Mouse (Mus musculus): ENCODE measurements around the gene Alg12. TPM values are rescaled to one million over a fixed set of nuclear protein-coding genes. Genes with fewer than 3 reads are reported as not detected.
"Not testable (repeated sequence)": the region's sequence is repeated elsewhere in the genome, so short reads cannot be mapped to it uniquely, and the experiment has no call there.

The Alg12 gene
- total RNA-seq, 1 experiment from 2014 or later: 4.6 TPM

GRCm38 (mm10) chr15:88815196-88815700, 3.9 kb downstream of the Alg12 start:
- ATAC-seq (replicated peaks in 1 of 2; ENCODE audit: insufficient read depth in 1 of 2, low FRiP score in 2 of 2, low TSS enrichment in 1 of 2, low read depth in 1 of 2, poor library complexity in 2 of 2, severe bottlenecking in 2 of 2): no peak

DNA sequence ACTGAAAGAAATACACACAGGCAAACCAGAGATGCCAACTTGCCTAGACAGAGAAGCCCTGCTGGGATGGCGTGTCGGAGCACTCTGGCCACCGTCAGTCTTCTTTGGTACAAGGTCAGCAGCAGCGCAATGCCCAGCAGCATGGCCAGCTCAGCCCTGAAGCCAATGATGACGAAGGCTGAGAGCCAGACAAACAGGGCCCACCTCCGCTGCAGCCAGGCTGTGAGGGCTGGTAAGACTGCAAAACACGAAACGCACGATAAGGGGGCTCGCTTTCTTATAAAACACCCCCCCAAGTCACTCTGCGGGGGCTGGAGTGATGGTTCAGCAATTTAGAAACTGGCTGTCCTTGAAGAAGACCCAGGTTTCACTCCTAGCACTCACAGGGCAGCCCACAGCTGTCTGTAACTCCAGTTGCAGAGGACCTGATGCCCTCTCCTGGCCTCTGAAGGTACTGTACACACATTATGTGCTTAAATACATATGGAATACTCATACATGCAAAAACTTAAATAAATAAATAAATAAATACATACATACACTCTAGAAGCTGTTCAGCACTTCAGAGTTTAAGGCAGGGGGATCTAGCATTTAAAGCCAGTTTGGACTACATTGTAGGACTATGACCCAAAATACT, 4.6 kb downstream of the Alg12 start:
- no peak for ATAC-seq (replicated peaks in 1 of 2; ENCODE audit: insufficient read depth in 1 of 2, low FRiP score in 2 of 2, low TSS enrichment in 1 of 2, low read depth in 1 of 2, poor library complexity in 2 of 2, severe bottlenecking in 2 of 2)

DNA sequence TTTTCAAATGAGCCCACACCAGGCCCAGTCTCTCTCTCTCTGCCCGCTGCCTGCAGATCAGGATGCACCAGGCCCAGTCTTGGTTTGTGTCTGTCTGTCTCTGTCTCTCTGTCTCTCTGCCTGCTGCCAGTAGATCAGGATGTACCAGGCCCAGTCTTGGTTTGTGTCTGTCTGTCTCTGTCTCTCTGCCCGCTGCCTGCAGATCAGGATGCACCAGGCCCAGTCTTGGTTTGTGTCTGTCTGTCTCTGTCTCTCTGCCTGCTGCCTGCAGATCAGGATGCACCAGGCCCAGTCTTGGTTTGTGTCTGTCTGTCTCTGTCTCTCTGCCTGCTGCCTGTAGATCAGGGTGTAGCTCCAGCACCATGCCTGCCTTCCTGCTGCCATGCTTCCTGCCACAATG, 5.2 kb downstream of the Alg12 start:
- ATAC-seq (replicated peaks in 1 of 2; ENCODE audit: insufficient read depth in 1 of 2, low FRiP score in 2 of 2, low TSS enrichment in 1 of 2, low read depth in 1 of 2, poor library complexity in 2 of 2, severe bottlenecking in 2 of 2): not testable (repeated sequence)

- ATAC-seq (replicated peaks in 1 of 2; ENCODE audit: insufficient read depth in 1 of 2, low FRiP score in 2 of 2, low TSS enrichment in 1 of 2, low read depth in 1 of 2, poor library complexity in 2 of 2, severe bottlenecking in 2 of 2): no peak
These were observed 5.9 kb downstream of the Alg12 start for GRCm38 (mm10) chr15:88813262-88813661.

GRCm38 (mm10) chr15:88810369-88810768, 8.7 kb downstream of the Alg12 start:
- ATAC-seq (replicated peaks in 1 of 2; ENCODE audit: insufficient read depth in 1 of 2, low FRiP score in 2 of 2, low TSS enrichment in 1 of 2, low read depth in 1 of 2, poor library complexity in 2 of 2, severe bottlenecking in 2 of 2): no peak

DNA sequence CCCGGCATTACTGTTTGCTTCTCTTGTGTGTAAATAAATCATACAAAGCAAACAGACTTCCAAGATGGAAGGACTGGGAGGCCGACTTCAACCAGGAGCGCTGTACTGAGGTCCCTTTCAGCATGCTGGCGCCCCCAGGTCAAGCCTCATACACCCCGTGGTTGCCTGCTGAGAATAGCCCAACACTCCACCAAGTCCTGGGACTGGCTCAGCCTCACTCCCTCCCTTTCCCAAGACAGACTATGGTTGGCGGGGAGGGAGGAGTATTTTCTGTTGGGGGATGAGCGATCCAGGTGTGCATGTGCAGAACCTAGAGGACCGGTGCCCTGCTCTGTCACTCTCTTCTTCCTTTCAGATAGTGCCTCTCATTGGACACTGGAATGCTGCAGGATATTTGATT, 11.0 kb downstream of the Alg12 start:
- no peak for ATAC-seq (replicated peaks in 1 of 2; ENCODE audit: insufficient read depth in 1 of 2, low FRiP score in 2 of 2, low TSS enrichment in 1 of 2, low read depth in 1 of 2, poor library complexity in 2 of 2, severe bottlenecking in 2 of 2)

GRCm38 (mm10) chr15:88802348-88802747, 16.8 kb downstream of the Alg12 start:
- no peak for ATAC-seq (replicated peaks in 1 of 2; ENCODE audit: insufficient read depth in 1 of 2, low FRiP score in 2 of 2, low TSS enrichment in 1 of 2, low read depth in 1 of 2, poor library complexity in 2 of 2, severe bottlenecking in 2 of 2)

DNA sequence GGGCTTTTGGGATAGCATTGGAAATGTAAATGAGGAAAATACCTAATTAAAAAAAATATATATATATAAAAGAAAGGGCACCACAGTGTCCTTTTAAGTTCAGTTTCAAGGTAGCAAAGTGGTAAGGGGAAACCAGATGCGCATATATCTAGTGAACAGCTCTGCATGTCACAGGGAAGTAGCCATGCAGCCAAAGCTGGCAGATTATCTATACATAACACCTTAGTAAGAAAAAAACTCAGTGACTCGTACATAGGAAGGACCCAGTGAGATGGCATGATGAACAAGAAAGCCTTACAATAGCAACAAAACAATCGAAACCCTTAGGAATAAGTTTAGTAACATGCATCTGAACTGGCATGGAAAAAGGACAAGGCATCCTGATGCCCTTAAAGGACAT, 17.2 kb downstream of the Alg12 start:
- ATAC-seq (replicated peaks in 1 of 2; ENCODE audit: insufficient read depth in 1 of 2, low FRiP score in 2 of 2, low TSS enrichment in 1 of 2, low read depth in 1 of 2, poor library complexity in 2 of 2, severe bottlenecking in 2 of 2): no peak

- no peak for ATAC-seq (replicated peaks in 1 of 2; ENCODE audit: insufficient read depth in 1 of 2, low FRiP score in 2 of 2, low TSS enrichment in 1 of 2, low read depth in 1 of 2, poor library complexity in 2 of 2, severe bottlenecking in 2 of 2)
These were observed 18.2 kb downstream of the Alg12 start for GRCm38 (mm10) chr15:88800921-88801354.

DNA sequence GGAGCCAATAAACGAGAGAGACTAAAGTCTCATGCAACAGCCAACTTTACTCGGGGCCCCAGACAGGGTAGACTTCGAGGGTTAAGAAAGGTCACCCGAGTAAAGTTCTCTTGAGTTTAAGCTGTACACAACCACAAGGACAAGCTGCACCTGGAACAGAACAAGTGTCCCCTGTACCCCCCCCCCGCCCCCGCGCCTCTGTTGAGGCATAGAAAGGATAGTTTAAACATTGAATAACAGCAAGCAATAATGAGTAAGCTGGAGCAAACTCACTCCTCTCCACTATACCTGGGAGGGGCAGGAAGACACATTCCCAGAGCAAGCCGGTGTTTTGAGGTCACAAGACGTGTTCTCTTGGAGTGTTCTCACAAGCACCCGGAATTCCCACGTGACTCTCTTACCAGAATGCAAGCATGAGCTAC, 19.2 kb downstream of the Alg12 start:
- ATAC-seq (replicated peaks in 1 of 2; ENCODE audit: insufficient read depth in 1 of 2, low FRiP score in 2 of 2, low TSS enrichment in 1 of 2, low read depth in 1 of 2, poor library complexity in 2 of 2, severe bottlenecking in 2 of 2): no peak

DNA sequence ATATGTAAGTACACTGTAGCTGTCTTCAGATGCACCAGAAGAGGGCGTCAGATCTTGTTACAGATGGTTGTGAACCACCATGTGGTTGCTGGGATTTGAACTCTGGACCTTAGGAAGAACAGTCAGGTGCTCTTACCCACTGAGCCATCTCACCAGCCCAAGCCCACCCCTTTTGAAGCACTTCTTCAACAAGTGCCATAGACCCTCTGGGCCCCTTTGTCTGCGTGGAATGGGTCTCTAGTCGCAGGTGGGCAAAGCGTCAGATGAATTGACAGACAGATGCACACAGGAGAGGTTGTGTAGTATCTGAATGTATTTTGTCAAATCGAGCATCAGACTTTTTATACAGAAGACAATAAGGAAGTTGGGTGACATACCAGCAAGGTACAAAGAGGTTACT, 24.4 kb downstream of the Alg12 start:
- not testable (repeated sequence) for ATAC-seq (replicated peaks in 1 of 2; ENCODE audit: insufficient read depth in 1 of 2, low FRiP score in 2 of 2, low TSS enrichment in 1 of 2, low read depth in 1 of 2, poor library complexity in 2 of 2, severe bottlenecking in 2 of 2)

GRCm38 (mm10) chr15:88792140-88792850, 26.8 kb downstream of the Alg12 start:
- no peak for ATAC-seq (replicated peaks in 1 of 2; ENCODE audit: insufficient read depth in 1 of 2, low FRiP score in 2 of 2, low TSS enrichment in 1 of 2, low read depth in 1 of 2, poor library complexity in 2 of 2, severe bottlenecking in 2 of 2)

DNA sequence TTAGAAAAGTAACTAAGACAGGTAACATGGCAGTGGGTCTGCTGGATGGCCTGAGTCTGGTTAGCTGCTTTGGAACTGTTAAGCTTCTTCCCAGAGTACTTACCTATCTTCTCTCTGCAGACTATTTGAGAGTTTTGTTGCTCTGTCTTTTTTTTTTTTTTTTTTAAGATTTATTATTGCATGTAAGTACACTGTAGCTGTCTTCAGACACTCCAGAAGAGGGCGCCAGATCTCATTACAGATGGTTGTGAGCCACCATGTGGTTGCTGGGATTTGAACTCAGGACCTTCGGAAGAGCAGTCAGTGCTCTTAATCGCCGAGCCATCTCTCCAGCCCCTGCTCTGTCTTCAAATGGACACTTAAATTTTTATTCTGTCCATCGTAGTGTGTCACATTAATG, 44.5 kb downstream of the Alg12 start:
- not testable (repeated sequence) for ATAC-seq (replicated peaks in 1 of 2; ENCODE audit: insufficient read depth in 1 of 2, low FRiP score in 2 of 2, low TSS enrichment in 1 of 2, low read depth in 1 of 2, poor library complexity in 2 of 2, severe bottlenecking in 2 of 2)

DNA sequence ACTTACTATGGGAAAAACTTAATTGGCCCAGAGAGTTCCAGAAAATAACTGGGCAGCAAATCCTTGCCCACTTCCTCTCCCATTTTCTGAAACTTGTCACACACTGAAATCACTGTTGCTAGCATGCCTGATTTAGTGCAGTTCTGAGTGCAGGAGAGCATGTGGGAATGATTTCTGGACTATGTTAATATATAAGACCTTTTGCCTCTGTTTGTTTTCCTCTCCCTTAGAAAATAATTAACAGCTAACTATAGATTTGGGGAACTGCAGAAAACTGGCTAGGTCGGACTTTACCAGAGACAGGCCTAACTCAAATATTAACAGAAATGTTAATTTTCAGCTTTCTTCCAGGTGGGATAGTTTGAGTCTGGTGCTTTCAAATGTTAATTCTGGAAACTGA, 50.6 kb downstream of the Alg12 start:
- no peak for ATAC-seq (replicated peaks in 1 of 2; ENCODE audit: insufficient read depth in 1 of 2, low FRiP score in 2 of 2, low TSS enrichment in 1 of 2, low read depth in 1 of 2, poor library complexity in 2 of 2, severe bottlenecking in 2 of 2)

DNA sequence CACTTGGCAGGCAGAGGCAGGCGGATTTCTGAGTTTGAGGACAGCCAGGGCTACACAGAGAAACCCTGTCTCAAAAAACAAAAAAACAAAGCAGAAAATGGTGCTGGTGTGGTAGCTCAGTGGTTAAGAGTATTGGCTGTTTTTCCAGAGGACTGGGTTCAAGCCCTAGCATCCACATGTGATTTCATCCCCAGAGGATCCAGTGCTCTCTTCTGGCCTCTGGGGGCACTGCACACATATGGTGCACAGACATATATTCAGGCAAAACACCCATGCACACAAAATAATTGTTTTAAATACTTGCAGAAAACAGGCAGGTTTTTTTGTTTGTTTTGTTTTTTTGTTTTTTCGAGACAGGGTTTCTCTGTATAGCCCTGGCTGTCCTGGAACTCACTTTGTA, 53.0 kb downstream of the Alg12 start:
- ATAC-seq (replicated peaks in 1 of 2; ENCODE audit: insufficient read depth in 1 of 2, low FRiP score in 2 of 2, low TSS enrichment in 1 of 2, low read depth in 1 of 2, poor library complexity in 2 of 2, severe bottlenecking in 2 of 2): not testable (repeated sequence)

- 0 out of 4 replicates have a peak, but pooled peaks of 1 of the 2 experiments have one; percentile 12 for ATAC-seq (replicated peaks in 1 of 2; ENCODE audit: insufficient read depth in 1 of 2, low FRiP score in 2 of 2, low TSS enrichment in 1 of 2, low read depth in 1 of 2, poor library complexity in 2 of 2, severe bottlenecking in 2 of 2)
These were observed 57.6 kb downstream of the Alg12 start for GRCm38 (mm10) chr15:88761551-88761950.

DNA sequence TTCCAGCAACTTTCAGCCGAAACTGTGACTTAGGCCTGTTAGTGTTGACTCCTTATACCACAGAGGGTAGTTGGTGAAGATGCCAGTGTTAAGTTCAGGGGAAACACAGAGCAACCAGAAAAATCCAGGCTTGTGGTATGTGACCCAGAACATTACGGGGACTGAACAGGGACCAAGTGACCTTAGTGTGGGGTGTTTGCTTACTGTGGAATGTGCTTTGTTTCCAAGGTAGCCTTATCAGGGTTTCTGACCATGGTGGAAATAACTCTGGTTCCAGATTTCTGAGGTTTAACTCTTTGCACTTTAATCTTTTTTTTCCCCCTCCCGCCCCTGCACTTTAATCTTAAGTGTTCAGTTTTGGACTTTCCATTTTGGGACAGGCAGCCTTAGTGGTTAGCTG, 61.1 kb downstream of the Alg12 start:
- no peak for ATAC-seq (replicated peaks in 1 of 2; ENCODE audit: insufficient read depth in 1 of 2, low FRiP score in 2 of 2, low TSS enrichment in 1 of 2, low read depth in 1 of 2, poor library complexity in 2 of 2, severe bottlenecking in 2 of 2)

- ATAC-seq (replicated peaks in 1 of 2; ENCODE audit: insufficient read depth in 1 of 2, low FRiP score in 2 of 2, low TSS enrichment in 1 of 2, low read depth in 1 of 2, poor library complexity in 2 of 2, severe bottlenecking in 2 of 2): no peak
These were observed 63.4 kb downstream of the Alg12 start for GRCm38 (mm10) chr15:88755761-88756160.

Measured in hematopoietic stem cell, adult 5-6 weeks (primary cell).